Mouse (Mus musculus): ENCODE measurements at regions not wholly inside any gene's neighbourhood (a gene's known extent, or its start where the extent isn't known, plus 50 kb on each side); places are given as distances from the start of the nearest gene placed in this dataset.

GRCm38 (mm10) chr1:80091350-80091749 lies 126.9 kb downstream of the Fam124b start:
- TF ChIP-seq POLR2AphosphoS5 (IDR thresholded peaks at IDR 0.05; ENCODE audit: insufficient replicate concordance, low read depth, low read length) (no peak), GATA1 (IDR thresholded peaks at IDR 0.05; ENCODE audit: borderline replicate concordance, low read length) (no peak), CTCF (IDR thresholded peaks at IDR 0.05; ENCODE audit: low read depth, low read length) (no peak), GATA2 (IDR thresholded peaks at IDR 0.05; ENCODE audit: borderline replicate concordance, low read depth, low read length) (no peak), TAL1 (conservative IDR thresholded peaks at IDR 0.05; ENCODE audit: low read depth, low read length) (no peak)
